Mouse (Mus musculus) heart, embryonic 11.5 days (tissue): Measurements from ENCODE around the gene Prdm16. TPM values are rescaled to one million over a fixed set of nuclear protein-coding genes. Genes with fewer than 3 reads are reported as not detected.

ENCODE experiments used
- polyA plus RNA-seq: library from polyadenylated mRNA; unstranded; fragments of >200 nt; fragmentation: Nextera tagmentation; extraction: Ambion mirVana; gene quantifications from 2 replicates; pipeline ENCODE4 v1.2.1, GENCODE M21; 2014

Prdm16 gene
- polyA plus RNA-seq, 1 experiment from 2014 or later: 14.2 TPM

Other genes with a start within 250 kb of the Prdm16 start
- not detected in 2 replicates for gene Actrt2, start 31.0 kb upstream of the Prdm16 start, polyA plus RNA-seq
- 0.35 and 0.52 TPM in 2 replicates for gene Ttc34, start 200.6 kb upstream of the Prdm16 start, polyA plus RNA-seq
- 0.23 and 0.82 TPM in 2 replicates for gene Mmel1, start 232.7 kb upstream of the Prdm16 start, polyA plus RNA-seq